In the genomic region with DNA sequence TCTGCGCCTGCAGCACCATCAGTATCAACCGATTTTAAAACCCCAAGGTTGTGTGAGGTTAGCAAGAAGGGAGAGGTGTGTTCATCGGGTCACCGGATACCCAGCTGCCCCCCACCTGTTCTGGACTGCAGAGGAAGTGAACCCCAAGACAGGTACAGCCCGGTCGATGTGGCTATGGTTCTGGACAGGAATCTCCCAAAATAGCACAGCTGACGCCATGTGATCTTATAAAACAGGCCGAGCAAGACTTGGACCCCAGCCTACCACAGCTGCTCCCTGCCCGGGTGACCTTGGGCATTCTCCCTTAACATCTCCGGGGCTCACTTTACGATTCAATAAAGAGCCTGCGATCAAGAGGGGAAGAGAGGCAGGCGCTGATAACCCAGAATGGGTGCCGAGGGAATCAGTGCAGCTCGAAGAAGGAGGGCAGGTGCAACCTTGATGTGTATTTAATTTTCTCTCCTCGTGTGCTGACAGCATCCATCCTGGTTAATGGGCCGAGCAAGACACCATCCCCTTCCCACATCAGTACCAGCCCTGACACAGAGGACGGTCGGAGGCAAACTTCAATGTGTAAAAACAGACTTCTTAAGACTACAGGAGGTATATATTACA, we compare ENCODE assay signal across 10 mouse cellular contexts. TPM values are rescaled to one million over a fixed set of nuclear protein-coding genes. Genes with fewer than 3 reads are reported as not detected.
DNase-seq lines count a peak whose midpoint lies in the region; ATAC-seq lines count a peak whose summit lies in the region.
"Had no signal": no experiment of that assay in that cellular context is flagged by ENCODE, and none has a peak within 500 bp of the region (broad histone marks: within the 10 kb centered on the region; RNA-seq: fewer than 3 reads in every experiment).

No protein-coding gene starts in this region.

- H3K4me1 ChIP-seq in heart, embryonic 12.5 days (replicated peaks) = peaks cover 28% of the 10 kb centered on the region
- H3K4me1 ChIP-seq in hindbrain, embryonic 13.5 days (replicated peaks) = peaks cover 58% of the 10 kb centered on the region

- ATAC-seq in heart, embryonic 12.5 days (ENCODE audit: insufficient number of reproducible peaks, low FRiP score) = no peak
- ATAC-seq in hindbrain, embryonic 13.5 days (ENCODE audit: low FRiP score) = peak; percentile 26; the same call in 1 of the 2 replicates
- ATAC-seq: inflammation-experienced regulatory T-cells, adult 6 months had no signal

- H3K36me3 ChIP-seq in heart, embryonic 12.5 days = no peaks in the 10 kb centered on the region
- H3K36me3 ChIP-seq in hindbrain, embryonic 13.5 days = peaks cover 7% of the 10 kb centered on the region

- H3K4me3 ChIP-seq in heart, embryonic 12.5 days = no peak overlapping the region
- no peak overlapping the region for H3K4me3 ChIP-seq in hindbrain, embryonic 13.5 days

- 60% methylated on average over 19 of the region's 19 CpGs for WGBS in heart, embryonic 12.5 days
- 53% methylated on average over 19 of the region's 19 CpGs for WGBS in hindbrain, embryonic 13.5 days

- H3K4me2 ChIP-seq in heart, embryonic 12.5 days = no peak overlapping the region
- 0 out of 2 replicates have a peak overlapping the region, but pooled peaks have one; percentile 17 for H3K4me2 ChIP-seq in hindbrain, embryonic 13.5 days

- H3K9me3 ChIP-seq in heart, embryonic 12.5 days (replicated peaks) = no peaks in the 10 kb centered on the region
- no peaks in the 10 kb centered on the region for H3K9me3 ChIP-seq in hindbrain, embryonic 13.5 days

- H3K9ac ChIP-seq in heart, embryonic 12.5 days = no peak overlapping the region
- no peak overlapping the region for H3K9ac ChIP-seq in hindbrain, embryonic 13.5 days

- no peak overlapping the region for H3K27ac ChIP-seq in heart, embryonic 12.5 days (ENCODE audit: poor library complexity, severe bottlenecking)
- H3K27ac ChIP-seq in hindbrain, embryonic 13.5 days = peak overlapping the region; percentile 80

- H3K27me3 ChIP-seq in heart, embryonic 12.5 days (replicated peaks) = peaks cover 19% of the 10 kb centered on the region
- peaks cover 31% of the 10 kb centered on the region for H3K27me3 ChIP-seq in hindbrain, embryonic 13.5 days

- DNase-seq in heart, adult 11 months = peak; percentile 93
- DNase-seq in B cell, adult 2 months = peak; percentile 38 to 43
- peak; percentile 75 for DNase-seq in gastrocnemius, postnatal 25 days
- DNase-seq in T-cell, adult 2 months (ENCODE audit: low spot score) = no peak
- no peak for DNase-seq in MN1 (ENCODE audit: low spot score)
- DNase-seq in natural killer cell, adult 2 months (ENCODE audit: low spot score in 2 of 2) = no peak
- DNase-seq: thymus, postnatal 14 days had no signal

RNA-seq across cellular contexts. Expression of a gene that starts 36.7 kb away (rescaled TPM):
- polyA plus RNA-seq in heart, embryonic 12.5 days (2016; fragmentation: Nextera tagmentation; extraction: Ambion mirVana) = 2.8 and 2.9 TPM in 2 replicates
- total RNA-seq in gastrocnemius, postnatal 25 days (2021) = 1 to 10 TPM; 4.4 to 5.0 TPM
- polyA plus RNA-seq in hindbrain, embryonic 13.5 days (2015; fragmentation: Nextera tagmentation; extraction: Ambion mirVana) = 2.7 and 3.3 TPM in 2 replicates

Comparison
In these comparisons a context has a peak if more than half of its experiments do, and no peak if none do; other contexts are left out.
1. DNase-seq: peak in heart, adult 11 months (single experiment), B cell, adult 2 months (2 of 2) and gastrocnemius, postnatal 25 days (single experiment); none in T-cell, adult 2 months (single experiment), MN1 (single experiment) and natural killer cell, adult 2 months (0 of 2).